Mouse (Mus musculus) cortical plate, adult 2 months (tissue): ENCODE results near the gene Cfap54. TPM values are rescaled to one million over a fixed set of nuclear protein-coding genes. Genes with fewer than 3 reads are reported as not detected.

Source experiments
- H3K27ac ChIP-seq: fragments of 200-500 bp; 2 replicates; pipeline ENCODE4 v1.5.1; 2012; ENCODE audit warnings: low read length, control low read depth, inconsistent platforms; ENCODE audit not compliant: insufficient read depth
- H3K4me1 ChIP-seq: fragments of 200-500 bp; 2 replicates; pipeline ENCODE4 v1.6.1; 2011; ENCODE audit warnings: low read length; ENCODE audit not compliant: control insufficient read depth, insufficient read depth
- H3K4me3 ChIP-seq: fragments of 200-500 bp; 2 replicates; pipeline ENCODE4 v1.5.1; 2011; ENCODE audit warnings: mild to moderate bottlenecking, low read length, control low read depth; ENCODE audit not compliant: insufficient read depth
- CTCF ChIP-seq: fragments of 200-500 bp; IDR thresholded peaks from 2 replicates; pipeline ENCODE4 v1.5.1; 2011; ENCODE audit warnings: mild to moderate bottlenecking, control low read depth, low read length; ENCODE audit not compliant: insufficient read depth; ENCODE audit errors: extremely low read depth
- POLR2A ChIP-seq: fragments of 200-500 bp; IDR thresholded peaks from 2 replicates; pipeline ENCODE4 v1.6.1; 2011; ENCODE audit warnings: mild to moderate bottlenecking, low read length, control low read depth; ENCODE audit not compliant: insufficient read depth; ENCODE audit errors: extremely low read depth
- polyA plus RNA-seq: library from polyadenylated mRNA; depleted of rRNA; stranded (reverse); fragments of >200 nt; gene quantifications from 2 replicates; pipeline ENCODE4 v1.2.3, GENCODE M21; 2012

The Cfap54 gene
- polyA plus RNA-seq, 1 experiment, result 3.9 TPM

DNA sequence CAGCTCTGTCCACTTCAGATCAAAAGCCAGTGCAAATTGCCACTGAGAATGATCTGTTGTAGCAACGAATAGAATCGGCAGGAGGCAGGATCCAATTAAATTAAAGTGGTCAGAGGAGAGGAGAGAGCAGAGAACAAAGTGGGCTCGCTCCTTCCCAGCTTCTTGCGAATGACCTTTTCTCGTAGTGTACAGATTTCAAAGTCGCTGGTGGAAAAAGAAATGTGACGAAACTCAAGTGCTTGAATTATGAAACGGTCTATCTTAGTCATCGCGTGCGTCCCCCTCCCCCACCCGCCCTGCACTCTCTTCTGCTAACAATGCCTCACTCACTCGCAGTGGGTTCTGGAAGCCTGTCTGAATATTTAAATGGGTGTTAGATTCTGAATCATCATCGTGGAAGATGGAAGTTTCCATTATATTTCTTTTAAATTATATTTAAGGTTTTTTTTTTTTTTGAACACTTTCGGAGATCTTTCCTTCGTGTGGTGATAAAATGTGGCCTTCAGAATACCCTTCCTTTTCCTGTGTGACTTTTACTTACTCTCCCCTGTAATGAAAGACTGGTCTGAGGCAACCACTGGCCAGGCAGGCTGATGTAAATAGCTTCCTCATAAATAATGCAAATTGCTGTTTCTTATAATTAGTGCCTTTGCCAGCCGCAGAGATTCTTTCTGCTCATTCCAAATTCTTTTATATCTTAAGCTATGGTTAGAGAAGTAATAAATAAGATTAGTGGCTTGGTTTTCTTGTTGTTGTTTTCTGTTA lies 2.0 kb upstream of the Cfap54 start:
- peaks cover 3% of the 10 kb centered on the region; the same call in 1 of the 2 replicates for H3K4me1 ChIP-seq
- peak overlapping the region; percentile 5; the same call in 1 of the 2 replicates for H3K4me3 ChIP-seq
- 0 out of 2 replicates have a peak overlapping the region, but pooled peaks have one; percentile 8 for H3K27ac ChIP-seq
- TF ChIP-seq POLR2A, result no peak
- TF ChIP-seq CTCF, result no peak

DNA sequence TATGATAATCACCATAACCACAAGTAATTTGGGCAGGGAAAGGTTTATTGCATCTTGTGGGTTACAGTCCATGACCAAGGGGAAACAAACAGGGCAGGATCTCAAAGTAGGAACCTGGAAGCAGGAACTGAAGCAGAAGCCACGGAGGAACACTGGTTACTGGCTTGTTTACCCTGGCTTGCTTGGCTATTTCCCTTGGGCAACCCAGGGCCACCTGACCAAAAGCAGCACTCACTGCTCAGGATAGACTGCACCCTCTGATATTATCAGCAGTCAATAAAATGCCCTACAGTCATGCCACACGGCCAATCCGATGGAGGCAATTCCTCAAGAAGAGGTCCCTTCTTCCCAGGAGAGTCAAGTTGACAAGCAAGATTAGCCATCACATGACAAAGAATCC lies 1.9 kb downstream of the Cfap54 start:
- TF ChIP-seq CTCF, result no peak
- no peak for TF ChIP-seq POLR2A
- Histone ChIP-seq H3K4me1 (peaks cover 8% of the 10 kb centered on the region; the same call in 1 of the 2 replicates), H3K27ac (no peak overlapping the region), H3K4me3 (no peak overlapping the region)

DNA sequence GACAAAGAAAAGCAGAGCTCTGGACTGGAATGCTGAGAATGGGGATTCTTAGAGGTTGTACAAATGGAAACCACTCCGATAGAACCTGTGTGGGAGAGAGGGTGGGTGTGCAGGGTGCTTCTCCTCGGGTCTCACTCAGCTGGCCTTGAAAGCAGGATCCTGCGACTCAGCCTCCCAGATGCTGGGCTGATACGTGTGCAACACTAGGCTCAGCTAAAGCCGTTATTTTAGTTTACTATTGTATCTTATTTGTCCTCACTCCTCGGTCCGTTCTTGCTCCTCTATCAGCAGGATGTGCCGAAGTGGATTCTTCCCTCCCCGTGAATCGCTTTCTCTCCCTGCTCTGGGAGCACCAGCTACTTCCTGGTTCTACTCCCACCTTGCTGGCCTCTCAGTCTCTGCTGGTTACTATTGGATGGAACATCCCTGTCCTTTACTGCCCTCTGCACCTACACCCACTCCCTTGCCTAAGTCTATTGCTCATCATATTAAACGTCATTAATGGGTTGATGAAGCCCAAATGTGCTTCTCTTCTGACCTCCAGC lies 3.4 kb downstream of the Cfap54 start:
- TF ChIP-seq POLR2A (no peak), CTCF (no peak)
- Histone ChIP-seq H3K27ac (no peak overlapping the region), H3K4me3 (no peak overlapping the region), H3K4me1 (peaks cover 6% of the 10 kb centered on the region; the same call in 1 of the 2 replicates)

DNA sequence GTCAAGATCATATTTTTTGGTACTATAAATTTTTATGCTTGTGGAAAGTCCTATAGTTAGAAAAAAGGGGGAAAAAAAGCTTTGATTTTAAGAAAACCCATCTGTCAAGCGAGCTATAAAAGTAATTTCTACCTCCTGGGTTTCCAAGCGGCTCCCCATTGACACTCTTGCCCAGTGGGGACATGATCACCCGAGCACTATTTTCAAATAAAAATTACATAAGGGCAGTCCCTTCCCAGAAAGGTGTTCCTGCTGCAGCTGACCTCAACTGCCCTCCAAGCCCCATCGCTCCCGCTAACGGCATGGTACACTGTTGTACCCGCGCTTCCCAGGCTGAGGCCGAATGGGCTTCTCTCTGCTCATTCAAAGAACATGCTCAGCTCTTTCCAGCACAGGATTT lies 5.0 kb downstream of the Cfap54 start:
- Histone ChIP-seq H3K27ac (peak overlapping the region; percentile 41), H3K4me1 (peaks cover 8% of the 10 kb centered on the region; the same call in 1 of the 2 replicates), H3K4me3 (no peak overlapping the region)
- TF ChIP-seq POLR2A, result no peak
- TF ChIP-seq CTCF, result no peak

DNA sequence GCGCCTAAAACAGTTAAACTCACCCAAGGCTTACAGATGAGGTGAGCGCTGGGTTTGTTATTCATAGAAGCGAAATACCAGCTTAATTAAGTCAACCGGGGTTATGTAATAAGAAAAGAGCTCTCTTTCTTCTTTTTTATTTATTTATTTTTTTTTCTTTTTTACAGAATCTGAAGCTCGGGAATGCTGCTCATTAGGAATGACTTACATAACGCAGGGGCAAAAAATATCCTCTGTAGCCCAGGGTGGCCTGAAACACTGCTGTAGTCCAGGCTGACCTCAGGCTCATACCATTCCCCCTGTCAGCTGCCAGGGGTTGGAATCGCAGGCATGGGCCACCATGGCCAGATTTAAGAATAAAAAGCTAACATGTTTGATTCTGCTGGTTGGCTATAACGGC lies 5.6 kb downstream of the Cfap54 start:
- H3K27ac ChIP-seq, result peak overlapping the region; percentile 79; the same call in 1 of the 2 replicates

DNA sequence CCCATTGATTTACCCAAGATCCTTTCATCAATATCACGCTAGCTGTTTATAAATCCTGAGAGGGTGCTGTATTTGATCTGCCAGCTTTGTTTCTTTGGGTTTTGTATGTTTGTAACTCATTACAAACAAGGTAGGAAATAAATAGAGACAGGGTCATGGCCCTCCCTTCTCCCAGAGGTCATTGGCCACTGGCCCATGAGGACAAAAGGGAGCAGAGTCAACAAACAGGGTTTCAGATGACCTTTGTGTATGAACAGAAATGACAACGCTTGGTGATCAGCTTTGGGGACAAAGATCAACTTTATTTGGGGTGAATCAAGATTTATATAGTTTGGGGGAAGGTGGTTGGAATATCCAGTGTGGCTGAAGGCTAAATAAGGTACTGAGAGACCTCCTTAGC lies 8.6 kb downstream of the Cfap54 start:
- TF ChIP-seq CTCF (no peak), POLR2A (no peak)
- no peak overlapping the region for H3K4me3 ChIP-seq
- H3K4me1 ChIP-seq, result peaks cover 12% of the 10 kb centered on the region; the same call in 1 of the 2 replicates
- H3K27ac ChIP-seq, result no peak overlapping the region

More for the DNA sequence above, 5.6 kb downstream of the Cfap54 start:
- TF ChIP-seq CTCF (no peak), POLR2A (no peak)
- Histone ChIP-seq H3K4me1 (peaks cover 9% of the 10 kb centered on the region; the same call in 1 of the 2 replicates), H3K4me3 (no peak overlapping the region)

DNA sequence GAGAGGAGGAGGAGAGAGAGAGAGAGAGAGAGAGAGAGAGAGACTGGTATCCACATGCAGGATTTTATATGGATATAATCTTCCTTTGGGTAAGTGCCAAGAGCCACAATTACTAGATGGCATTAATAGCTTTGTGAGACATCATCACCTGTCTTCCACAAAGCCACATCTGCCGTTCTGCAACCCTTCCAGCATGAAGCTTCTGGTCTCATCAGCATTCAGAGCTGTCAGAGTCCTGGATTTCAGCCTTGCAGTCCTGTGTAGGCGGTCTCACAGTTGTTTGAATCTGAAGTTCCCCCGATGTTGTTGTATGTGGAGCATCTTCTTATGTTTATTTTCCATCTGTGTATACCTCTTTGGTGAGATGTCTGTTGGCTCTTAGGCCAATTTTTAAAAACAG lies 9.7 kb downstream of the Cfap54 start:
- H3K27ac ChIP-seq, result no peak overlapping the region
- H3K4me3 ChIP-seq, result no peak overlapping the region
- TF ChIP-seq POLR2A (no peak), CTCF (no peak)
- H3K4me1 ChIP-seq, result peaks cover 12% of the 10 kb centered on the region; the same call in 1 of the 2 replicates

DNA sequence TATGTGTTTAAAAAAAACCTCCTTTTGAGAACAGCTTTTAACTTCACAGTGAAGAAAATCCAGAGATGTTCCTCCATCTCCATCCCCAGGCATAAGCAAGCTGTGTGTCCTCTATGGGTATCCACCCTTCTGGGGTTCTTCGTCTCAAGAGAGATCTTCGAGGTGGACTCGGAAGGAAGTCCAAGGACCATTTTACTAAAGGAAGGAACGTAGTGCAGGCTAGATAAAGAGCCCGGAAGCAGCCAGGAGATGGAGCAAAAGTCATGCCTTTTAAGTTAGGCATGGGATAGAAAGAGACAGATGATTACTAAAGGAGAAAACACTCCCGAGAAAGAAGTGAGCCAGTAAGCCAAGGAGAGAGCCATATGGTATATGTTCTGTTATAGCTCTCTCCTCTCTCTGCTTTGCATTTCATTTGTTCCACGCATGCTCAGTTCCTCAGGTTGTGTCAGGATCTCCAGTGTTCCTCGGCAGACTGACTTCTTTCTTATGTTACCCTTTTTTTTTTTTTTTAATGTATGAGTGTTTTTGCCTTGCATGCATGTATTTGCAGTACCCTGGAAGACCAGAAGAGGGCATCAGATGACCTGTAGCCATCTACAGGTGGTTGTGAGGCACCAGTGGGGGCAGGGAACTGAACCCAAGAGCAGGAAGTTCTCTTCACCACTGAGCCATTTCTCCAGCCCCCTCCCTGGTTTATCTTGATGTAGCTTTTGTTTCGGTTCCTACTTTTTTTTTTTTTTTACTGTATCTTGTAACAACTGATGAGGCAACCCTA lies 11.1 kb downstream of the Cfap54 start:
- H3K4me3 ChIP-seq, result no peak overlapping the region
- peaks cover 8% of the 10 kb centered on the region; the same call in 1 of the 2 replicates for H3K4me1 ChIP-seq
- peak; percentile 62 for TF ChIP-seq CTCF
- no peak for TF ChIP-seq POLR2A
- peak overlapping the region; percentile 93 for H3K27ac ChIP-seq

DNA sequence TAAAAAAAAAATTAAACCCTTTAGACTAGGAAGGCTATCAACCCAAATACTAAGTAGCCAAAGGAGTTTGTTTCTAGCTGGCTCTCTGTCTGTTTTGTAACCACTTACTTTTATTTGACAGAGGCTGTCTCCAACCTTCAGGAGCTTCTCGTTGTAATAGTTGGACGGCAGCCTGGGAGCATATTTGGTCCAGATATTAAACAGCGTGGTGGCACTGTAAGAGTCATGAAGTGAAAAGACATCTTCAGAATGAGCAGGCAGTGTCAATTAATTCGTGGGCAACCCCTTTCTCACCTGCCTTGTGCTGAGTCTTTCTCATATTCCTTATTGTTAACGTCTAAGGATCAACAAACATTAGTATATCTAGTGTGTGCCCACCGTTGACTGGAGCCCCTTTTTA lies 11.7 kb downstream of the Cfap54 start:
- TF ChIP-seq POLR2A, result no peak
- TF ChIP-seq CTCF, result no peak
- Histone ChIP-seq H3K4me1 (peaks cover 6% of the 10 kb centered on the region; the same call in 1 of the 2 replicates), H3K27ac (peak overlapping the region; percentile 93), H3K4me3 (no peak overlapping the region)
